Mouse (Mus musculus) adrenal gland, adult (tissue): ENCODE measurements around the gene Gm26661.

ENCODE experiments used
- DNase-seq, 2 experiments: peaks; one replicate each; pipeline ENCODE4 v3.0.0; 2022 to 2023; ENCODE audit warnings: low spot score in 1 of 2; ENCODE audit not compliant: inconsistent age in 2 of 2

Gm26661 gene

DNA sequence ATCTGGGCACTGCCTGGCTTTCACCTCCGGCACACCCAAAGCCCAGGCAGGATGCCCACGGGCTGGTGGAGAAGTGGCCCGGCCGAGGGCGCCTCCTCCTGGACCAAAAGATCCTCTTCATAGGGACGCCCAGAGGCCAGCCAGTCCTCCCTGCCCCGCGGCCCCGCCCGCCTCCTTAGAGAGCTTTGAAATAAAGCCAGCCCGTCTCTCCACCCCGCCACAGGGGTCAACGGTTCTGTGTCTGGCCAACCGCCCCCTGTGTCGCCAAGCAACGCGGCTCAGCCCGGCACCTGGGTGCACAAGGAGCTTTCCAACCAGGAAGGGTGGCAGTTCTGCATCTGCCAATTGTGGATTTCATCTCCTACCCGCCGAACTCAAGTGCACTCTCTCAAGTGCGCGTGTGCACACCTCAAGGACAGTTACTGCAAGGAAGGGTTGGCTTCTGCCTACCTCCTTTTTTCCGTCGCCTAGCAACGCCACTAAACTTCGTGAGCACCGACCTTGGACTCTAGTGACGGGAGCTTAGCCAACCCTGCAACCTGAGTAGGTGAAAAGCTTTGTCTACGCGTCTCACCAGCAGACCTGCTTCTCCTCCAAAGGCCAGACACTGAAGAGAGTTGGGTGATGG lies at the start of gene Gm26661:
Gene Gm26661, plus strand, starts transcription at position 56 of the 628 bp plus-strand sequence.
- DNase-seq = peak; percentile 87 to 92

DNA sequence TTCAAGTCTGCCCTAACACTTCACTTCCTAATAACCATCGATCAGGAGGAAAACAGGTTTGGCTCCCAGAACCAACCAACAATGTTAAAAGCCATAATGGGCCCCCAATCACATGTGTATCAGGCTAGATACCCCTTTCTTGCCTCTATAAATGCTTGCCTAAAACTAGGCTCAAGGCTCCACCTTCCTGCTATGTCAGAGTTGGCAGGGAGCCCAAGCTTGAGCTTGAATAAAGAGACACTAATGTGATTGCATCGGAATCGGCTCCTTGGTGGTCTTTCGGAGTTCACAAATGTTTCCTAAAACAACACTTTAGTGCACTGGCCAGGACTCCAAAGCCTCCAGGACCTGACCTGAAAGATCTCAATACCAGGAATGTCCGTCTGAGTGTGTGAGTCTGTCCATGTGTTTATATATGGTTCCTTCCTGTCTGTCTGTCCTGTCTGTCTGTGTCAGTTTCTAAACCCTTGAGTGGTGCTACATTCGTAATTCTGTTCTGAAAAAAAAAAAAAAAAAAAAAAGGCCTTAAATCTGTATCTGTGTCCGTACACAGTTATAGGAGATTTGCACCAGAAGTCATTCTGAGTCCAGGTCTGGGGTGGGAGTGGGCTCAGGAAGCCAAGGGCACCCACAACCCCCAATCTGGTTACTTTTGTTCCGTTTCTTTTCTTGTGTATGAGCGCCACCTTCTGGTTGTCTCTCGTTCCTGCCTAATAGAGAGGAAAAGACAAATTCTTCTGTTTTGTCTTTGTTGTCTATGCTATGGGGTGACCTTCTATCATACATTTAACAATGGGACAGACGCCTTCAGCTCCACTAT lies 42.2 kb upstream of the Gm26661 start:
- peak; percentile 13 to 77 for DNase-seq

DNA sequence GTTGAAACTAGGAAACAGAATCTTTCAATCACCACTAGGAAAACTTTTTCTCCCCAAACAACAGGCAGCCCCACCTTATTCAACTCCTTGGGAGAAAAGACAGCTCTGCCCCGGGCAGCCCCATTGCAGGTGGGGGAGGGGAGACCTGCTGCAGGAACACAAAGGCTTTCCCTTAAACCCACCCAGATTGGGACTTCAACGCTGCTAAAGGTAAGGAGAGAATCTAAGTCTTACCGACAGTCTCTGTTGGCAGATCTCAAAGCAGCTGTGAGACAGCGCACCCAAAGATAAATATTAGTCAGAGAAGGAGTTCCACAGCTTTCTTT lies 41.7 kb upstream of the Gm26661 start:
- DNase-seq = no peak

DNA sequence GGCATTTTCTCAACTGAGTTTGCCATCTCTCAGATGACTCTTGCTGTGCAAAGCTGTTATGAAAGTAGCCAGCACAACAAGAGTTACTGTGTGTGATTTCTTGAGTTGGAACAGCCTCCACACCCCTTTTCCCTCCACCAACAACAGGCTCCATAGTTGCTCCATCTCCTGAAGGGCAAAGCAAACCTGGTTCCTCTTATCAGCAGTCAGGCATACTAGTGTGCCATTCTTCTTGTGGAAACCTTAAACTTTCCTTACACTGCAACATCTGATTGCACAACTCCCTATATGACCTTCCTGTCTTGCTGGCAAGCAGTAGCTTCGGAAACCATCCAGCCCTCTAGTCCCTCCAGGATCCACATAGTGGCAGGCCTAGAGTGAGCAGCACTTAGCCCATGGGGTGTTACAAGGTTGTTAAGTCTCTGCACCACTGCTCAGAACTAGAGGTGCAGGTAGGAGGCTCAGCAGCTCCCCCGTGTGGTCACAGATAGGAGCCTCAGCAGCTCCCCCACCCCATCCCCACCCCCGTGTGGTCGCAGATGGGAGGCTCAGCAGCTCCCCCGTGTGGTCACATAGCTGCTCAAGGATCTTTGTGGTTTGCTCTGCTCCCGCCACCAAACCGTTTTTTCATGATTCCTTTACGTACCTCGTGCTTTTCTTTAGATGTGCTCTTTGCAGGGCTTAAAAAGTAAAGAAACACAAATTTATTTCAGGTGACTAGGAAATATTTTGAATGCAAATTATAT lies 25.6 kb upstream of the Gm26661 start:
- DNase-seq = peak; percentile 75 to 87

DNA sequence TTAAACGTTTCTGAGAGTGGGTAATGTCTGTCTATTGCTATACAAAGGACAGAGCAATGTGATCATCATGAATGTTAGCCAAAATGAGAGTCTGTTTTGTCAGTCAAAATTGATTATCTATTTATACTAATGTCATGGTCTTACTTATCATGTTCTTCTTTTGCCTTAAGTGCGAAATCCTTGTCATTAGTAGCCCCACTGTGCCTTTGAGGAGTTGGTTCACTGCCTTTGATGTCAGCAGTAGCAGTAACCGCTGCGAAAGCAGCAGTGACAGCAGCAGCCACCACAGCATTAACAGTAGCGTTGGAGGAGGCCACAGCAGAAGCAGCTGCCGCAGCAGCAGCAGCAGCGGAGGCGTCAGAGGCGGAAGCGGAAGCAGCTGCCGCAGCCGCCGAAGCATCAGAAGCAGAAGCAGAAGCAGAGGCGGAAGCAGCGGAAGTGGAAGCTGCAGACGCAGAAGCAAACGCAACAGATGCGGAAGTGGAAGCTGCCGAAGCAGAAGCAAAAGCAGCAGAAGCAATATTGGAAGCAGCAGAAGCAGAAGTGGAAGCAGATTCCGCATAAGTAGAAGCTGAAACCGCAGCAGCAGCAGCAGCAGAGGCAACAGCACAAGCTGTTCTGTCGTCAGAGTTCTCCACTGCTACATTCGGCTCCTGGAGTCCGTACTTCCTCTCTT lies 17.5 kb upstream of the Gm26661 start:
- peak; percentile 41 to 70 for DNase-seq

DNA sequence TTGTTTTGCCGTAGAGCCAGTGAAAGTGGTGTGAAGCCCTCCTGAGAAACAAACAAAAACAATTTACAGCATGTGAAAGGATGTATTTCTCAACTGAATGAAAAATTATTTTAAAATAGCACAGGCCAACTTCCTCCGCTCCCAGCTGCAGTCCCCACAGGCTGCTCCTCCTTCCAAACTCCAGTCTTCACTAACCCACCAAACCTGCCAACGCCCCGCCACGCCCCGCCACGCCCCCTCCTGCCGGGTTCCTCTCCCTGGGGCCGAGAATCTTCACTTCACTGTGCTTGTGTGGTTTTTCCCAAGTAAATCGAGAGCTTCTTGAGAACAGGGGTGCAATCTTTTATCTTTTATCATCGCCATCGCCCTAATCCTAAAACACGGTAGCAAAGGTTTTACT lies 5.3 kb upstream of the Gm26661 start:
- DNase-seq = no peak

DNA sequence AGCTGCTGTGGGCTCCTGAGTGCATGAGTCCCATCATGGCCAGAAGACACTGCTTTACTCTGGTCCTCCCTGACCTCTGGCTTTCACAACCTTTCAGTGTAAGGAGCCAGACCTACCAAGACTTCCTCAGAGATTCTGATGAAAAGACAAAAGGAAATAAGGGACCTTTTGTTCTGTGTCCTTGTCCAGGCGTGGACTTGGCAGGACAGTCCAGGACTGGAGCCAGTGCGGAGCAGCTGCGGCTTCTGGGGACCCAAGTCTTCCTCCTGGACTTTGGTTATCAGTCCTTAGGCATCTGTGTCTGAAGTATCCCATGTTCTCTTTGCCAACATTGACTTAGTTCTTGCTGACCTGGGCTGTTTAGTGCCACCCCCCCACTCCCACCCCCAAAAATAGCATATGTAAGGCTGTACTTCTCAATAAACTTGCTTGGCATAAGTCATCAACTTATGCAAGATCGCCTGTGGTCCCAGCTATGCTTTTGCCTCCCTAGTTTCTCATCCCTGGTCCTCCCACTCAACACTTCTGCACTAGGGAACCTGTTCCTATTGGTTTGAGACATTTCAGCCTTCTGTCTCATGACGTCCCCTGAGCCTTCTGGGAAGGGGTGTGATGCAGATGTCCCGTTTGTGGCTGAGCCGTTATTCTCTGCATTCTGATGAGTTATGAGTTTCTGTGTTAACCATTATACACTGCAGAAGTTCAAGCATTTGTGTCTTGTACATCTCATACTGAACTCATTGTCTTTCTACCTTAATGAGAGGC lies 1.9 kb upstream of the Gm26661 start:
- no peak for DNase-seq

DNA sequence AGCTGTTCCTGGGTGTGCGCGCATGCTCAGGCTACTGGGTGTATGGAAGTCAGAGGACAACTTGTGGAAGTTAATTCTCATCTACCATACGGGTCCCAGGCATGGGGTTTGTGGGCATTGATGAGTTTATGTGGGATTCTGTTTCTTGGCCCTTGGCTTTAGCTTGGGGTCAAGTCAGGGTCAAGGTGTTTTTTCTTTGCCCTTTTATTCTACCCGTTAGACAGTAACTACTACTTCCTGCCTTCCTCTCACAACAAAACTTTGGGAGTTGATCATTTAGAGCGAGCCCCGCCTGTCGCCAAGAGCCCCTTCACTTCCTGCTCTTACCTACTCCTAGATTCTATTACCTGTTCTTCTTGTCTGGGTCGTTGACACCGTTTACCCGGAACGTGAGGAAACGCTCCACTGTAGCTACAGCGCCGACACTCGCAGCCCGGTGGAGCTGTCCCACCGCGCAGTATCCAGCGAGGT lies 291 bp upstream of the Gm26661 start:
- DNase-seq = no peak

DNA sequence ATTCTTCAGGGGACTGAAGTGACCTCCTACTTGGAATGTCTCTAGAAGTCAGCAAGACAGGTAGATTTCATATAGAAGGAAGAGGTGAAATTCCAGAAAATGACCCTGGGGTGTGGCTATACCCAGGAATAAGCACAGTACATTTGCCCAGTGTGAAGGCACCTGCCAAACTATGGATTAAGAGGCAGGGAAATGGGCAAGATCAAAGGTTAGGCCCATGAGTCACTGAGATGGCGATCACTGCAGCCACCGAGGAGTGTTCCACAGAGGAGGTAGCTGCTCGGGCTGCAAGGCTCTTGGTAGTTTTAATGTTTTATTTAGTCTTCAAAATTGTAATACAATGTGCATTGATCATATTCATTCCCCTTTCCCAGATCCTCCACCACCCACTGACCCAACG lies 4.6 kb downstream of the Gm26661 start:
- no peak for DNase-seq

DNA sequence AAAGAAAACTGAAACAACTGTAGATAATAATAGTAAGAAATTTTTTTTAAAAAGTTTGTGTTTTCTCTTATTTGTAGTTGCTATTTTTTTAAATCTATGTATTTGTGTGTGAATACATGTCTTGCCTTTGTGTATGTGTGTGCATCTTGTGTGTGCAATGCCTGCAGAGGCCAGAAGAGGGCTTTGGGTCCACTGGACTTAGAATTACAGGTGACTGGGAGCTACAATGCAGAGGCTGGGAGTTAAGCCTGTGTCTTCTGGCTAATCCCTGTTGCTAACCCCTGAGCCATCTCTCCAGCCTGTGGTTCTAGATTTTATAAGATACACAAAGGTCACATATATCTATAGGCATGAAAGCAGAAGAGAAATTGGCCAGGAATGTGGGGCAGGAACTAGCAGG lies 9.2 kb downstream of the Gm26661 start:
- no peak for DNase-seq

DNA sequence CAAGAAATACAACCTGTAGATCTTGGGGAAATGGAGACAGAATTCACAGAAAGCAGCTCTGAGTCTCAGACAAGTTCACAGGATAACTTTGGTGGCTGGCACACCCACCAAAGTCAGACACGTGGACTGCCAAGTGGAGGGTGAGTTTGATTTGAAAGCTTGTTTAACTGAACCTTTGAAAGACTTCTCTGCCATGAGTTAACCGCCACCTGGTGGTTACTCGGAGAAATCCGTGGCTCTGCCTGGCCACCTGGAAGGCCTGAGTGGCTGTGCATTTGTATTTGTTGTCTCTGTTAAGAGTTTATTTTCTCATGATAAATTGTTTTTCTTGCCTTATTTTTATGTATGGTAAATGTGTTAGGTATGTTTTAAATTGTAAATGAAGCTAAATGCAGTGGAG lies 10.4 kb downstream of the Gm26661 start:
- peak; percentile 40 to 75 for DNase-seq

DNA sequence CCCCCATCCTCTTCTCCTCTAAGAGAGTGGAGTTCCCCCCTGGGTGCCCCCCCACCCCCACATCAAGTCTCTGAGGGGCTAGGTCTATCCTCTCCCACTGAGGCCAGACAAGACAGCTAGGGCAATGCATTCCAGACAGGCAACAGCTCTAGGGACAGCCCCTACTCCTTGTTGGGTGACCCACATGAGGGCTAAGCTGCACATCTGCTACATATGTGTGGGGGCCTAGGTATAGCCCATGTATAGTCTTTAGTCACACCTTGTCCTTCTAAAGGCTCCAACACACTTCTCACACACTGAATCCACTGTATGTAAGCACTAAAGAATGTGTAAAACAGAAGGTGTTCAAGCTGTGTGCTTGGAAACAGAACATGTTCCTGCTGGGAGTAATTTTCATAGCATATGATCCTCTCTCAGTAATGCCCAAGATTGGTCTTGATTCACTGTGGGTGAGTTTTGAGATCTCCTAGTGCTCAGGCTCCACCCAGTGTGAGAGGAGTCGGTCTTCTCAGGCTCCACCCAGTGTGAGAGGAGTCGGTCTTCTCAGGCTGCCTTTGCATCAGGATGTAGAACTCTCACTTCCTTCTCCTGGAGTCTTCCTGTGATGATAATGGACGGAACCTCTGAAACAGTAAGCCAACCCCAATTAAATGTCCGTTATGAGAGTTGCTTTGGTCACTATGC lies 12.6 kb downstream of the Gm26661 start:
- no peak for DNase-seq

DNA sequence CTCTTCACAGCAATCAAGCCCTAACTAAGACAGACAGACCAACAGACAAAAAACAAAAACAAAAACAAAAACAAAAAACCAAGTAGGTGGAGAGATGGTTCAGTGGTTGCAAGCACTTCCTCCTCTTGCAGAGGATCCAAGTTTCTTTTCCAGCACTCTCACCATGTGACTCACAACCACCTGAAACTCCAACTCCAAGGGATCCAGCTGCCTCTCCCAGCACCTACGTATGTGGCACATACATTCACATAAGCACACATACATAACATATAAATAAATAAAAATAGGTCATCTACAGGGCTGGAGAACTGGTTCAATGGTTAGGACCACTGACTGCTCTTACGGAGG lies 13.1 kb downstream of the Gm26661 start:
- no peak for DNase-seq

DNA sequence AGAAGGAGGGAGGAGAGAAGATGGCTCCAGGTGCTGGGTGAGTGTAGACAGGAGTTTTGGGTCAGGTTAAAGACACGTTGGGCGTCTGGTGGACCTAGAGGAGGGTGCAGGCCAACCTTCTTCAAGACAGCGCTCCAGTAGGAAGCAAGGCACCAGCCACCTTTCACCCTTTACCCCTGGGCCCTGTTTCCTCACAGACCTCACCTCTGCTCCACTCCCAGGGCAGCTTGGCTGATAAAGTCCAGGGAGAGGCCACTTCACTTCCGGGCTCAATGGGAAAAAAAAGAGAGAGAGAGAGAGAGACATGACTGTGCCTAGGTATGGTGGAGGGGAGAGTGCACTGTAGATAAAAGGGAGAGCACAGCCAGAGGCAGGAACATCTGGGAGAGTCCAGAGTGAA lies 16.3 kb downstream of the Gm26661 start:
- peak in 1 of 2 experiments; percentile 27 for DNase-seq

DNA sequence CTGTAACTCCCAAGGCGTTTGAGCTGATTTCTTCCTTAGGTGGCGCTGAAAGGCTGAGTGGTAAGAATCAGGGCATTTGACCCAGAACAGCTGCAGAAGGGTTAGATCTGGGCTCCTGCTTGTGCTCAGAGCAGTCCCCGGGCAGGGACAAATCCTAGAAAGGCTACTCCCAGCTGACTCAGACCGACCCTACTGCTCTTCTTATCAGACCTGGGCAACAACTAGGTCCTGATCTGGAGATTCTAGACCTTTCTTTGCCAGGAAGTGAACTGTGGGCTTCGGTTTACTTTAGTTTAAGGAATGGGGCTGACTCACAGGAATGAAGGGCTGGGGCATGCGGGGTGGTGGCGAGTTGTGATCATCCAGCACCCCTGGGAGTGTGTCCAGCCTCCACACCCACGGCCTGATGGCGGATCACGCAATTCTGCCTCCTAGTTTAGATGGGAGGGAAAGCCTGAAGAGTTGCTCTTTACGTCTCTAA lies 17.2 kb downstream of the Gm26661 start:
- DNase-seq = peak in 1 of 2 experiments; percentile 34

DNA sequence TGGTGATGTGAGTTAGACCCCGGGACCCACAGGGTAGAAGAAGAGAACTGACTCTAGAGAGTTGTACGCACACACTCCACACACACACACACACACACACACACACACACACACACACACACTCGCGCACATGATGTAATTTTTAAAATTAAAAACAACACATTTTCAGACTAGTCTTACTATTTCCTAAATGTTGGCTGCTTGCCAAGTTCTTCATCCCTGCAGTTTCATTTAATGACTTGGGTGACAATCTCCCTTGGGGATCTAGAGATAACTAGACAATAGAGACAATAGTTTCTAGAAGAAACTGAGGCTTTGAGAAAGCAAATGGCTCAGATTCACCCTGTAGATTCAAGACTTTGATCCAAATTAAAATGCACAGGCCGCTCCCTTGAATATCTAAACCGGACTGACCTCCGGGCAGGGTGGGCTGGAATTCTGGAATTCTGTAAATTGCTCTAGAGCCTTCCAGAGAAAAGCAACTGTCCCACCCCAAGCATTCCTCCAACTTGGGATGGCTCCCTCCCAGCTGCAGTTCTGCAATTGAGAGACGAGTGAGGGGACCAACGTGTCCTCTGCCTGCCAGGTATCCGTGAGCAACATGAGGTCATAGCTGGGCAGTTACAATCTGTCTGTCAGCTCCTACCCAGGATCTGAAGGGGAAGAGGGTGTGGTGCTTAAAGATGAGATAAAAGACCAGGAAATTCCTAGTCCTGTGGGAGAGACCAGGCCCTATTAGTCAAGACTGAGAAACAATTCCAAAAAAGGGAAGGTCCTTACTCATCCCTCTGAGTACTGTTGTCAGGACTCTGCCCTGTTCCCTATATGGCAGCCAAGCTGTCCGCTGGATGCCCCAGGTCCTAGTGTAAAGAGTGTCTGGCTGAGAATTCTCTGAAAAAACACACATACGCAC lies 17.9 kb downstream of the Gm26661 start:
- DNase-seq = peak in 1 of 2 experiments; percentile 26

DNA sequence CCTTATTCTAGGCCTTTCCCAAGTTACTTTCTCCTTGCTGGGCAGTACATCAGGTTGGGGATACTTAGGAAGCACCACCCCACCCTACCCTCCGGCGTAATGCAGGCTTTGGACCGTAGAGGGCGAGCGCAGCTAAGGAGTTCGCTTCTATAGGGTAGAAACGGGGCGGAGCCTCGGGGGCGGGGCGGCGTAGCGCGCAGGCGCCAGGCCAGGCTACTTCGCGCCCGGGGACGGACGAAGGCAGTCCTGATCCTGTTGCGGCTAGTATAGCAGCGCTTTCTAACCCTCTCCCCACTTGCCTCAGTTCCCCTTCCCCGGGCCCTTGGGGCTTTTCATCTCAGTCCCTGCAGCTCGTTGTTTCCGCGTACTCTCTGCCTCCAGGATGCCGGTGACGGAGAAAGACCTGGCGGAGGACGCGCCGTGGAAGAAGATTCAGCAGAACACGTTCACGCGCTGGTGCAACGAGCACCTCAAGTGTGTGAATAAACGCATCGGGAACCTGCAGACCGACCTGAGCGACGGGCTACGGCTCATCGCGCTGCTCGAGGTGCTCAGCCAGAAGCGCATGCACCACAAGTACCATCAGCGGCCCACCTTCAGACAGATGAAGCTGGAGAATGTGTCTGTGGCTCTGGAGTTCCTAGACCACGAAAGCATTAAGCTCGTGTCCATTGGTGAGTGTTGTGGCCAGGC lies 26.5 kb downstream of the Gm26661 start, which contains the start of gene Flnb:
Gene Flnb, plus strand, starts transcription at position 188 of the 693 bp plus-strand sequence.
- DNase-seq = peak; percentile 96 to 99

DNA sequence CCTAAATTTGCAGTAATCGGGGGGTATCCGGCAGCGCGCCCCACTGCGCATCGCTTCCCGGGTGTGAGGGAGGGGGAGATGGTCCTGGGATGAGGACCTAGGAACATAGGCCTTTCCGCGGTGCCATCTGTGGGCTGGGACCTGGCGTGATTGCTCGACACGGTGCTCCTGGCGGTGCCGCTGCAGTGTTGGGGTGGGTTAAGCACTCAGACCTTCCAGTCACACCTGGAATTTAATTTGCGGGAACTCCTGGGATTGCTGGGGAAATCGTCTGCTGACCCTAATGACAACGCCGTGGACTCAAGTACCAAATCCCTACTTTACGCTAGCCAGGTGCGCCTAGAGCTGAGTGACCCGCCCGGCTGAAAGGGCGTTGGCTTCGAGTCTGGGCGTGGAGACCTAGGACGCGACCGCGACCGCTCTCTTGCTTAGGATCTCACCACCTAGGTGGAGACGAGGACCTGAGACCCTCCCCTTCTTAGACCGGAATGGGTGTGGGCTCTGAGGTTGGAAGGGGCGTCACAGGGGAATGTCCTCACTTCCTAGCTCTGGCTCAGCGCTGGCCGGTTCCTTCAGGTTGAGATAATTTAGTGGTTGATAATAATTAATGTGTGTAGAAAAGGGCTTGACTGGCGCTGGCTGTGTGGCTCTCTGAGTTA lies 27.2 kb downstream of the Gm26661 start:
- peak; percentile 58 to 78 for DNase-seq
